Mouse (Mus musculus): ENCODE measurements around the gene Comt. TPM values are rescaled to one million over a fixed set of nuclear protein-coding genes. Genes with fewer than 3 reads are reported as not detected.

Comt gene
- polyA plus RNA-seq, 1 experiment: 155 TPM

- TF ChIP-seq POLR2A (IDR thresholded peaks at IDR 0.05; ENCODE audit: extremely low read depth, insufficient read depth, low read length) (no peak), CTCF (IDR thresholded peaks at IDR 0.05; ENCODE audit: extremely low read depth, insufficient read depth, low read length) (no peak)
- Histone ChIP-seq H3K27ac (ENCODE audit: insufficient read depth, low read length) (0 out of 2 replicates have a peak overlapping the region, but pooled peaks have one; percentile 2), H3K4me3 (ENCODE audit: insufficient read depth, low read length) (no peak overlapping the region), H3K4me1 (ENCODE audit: control insufficient read depth, insufficient read depth, low read length) (peaks cover 4% of the 10 kb centered on the region)
Observed at GRCm38 (mm10) chr16:18405091-18405854, 21.4 kb downstream of the Comt start.

GRCm38 (mm10) chr16:18403285-18403684, 23.4 kb downstream of the Comt start:
- Histone ChIP-seq H3K27ac (ENCODE audit: insufficient read depth, low read length) (no peak overlapping the region), H3K4me3 (ENCODE audit: insufficient read depth, low read length) (no peak overlapping the region), H3K4me1 (ENCODE audit: control insufficient read depth, insufficient read depth, low read length) (peaks cover 5% of the 10 kb centered on the region)
- TF ChIP-seq POLR2A (IDR thresholded peaks at IDR 0.05; ENCODE audit: extremely low read depth, insufficient read depth, low read length) (no peak), CTCF (IDR thresholded peaks at IDR 0.05; ENCODE audit: extremely low read depth, insufficient read depth, low read length) (no peak)

DNA sequence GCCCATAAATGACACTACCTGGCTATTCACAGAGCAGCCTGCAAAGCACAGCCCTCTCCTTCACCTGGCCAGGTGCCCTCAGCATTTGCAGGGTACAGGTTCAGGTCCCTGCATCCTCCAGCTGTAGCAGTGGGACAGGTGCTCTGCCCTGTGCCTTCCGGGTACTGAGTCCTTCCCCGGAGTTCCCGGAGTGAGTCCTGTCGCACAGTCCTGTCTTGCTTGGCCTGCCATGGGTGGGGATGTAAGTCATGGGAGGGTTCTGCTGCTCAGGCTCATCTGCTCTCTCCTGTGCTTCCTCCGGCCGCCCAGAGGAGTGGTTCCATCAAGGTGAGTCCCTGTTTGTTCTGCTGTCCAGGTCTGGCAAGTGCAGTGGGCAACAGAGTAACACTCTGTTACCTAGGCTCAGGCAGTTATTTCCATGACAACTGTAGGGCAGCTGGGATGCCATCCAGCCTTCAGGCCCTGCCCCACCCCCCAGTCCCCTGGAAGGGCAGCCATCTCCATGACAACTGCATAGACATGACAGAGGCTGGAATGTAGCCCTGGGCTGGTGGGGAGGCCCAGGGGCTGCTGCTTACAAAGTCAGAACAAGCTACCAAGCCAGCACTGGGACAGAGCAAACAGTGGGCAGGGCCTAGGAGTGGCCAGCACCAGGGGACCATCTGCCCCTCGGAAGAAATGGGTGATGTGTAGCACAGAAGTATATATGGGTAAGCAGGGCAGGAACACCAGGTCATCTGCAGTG, 26.0 kb downstream of the Comt start:
- Histone ChIP-seq H3K4me3 (ENCODE audit: insufficient read depth, low read length) (no peak overlapping the region), H3K4me1 (ENCODE audit: control insufficient read depth, insufficient read depth, low read length) (peaks cover 8% of the 10 kb centered on the region), H3K27ac (ENCODE audit: insufficient read depth, low read length) (no peak overlapping the region)
- no peak for TF ChIP-seq CTCF (IDR thresholded peaks at IDR 0.05; ENCODE audit: extremely low read depth, insufficient read depth, low read length)

DNA sequence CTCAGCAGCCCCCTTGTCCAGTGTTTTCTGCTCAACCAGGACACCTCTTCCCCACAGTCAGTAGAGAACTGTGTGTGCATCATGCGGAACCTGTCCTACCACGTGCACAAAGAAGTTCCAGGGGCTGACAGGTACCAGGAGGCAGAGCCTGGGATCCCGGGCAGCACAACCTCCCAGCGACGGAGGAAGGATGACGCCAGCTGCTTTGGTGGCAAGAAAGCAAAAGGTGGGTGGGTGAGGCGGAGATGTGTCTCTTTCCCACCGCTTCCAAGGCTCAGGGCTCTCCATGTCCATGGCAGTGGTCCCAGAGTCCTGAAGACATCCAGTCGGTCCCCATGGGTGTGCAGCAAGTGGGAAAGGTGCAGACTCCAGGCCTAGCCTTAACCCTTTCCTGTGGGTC, 26.6 kb downstream of the Comt start:
- Histone ChIP-seq H3K4me1 (ENCODE audit: control insufficient read depth, insufficient read depth, low read length) (peaks cover 9% of the 10 kb centered on the region), H3K27ac (ENCODE audit: insufficient read depth, low read length) (no peak overlapping the region), H3K4me3 (ENCODE audit: insufficient read depth, low read length) (no peak overlapping the region)
- TF ChIP-seq CTCF (IDR thresholded peaks at IDR 0.05; ENCODE audit: extremely low read depth, insufficient read depth, low read length) (no peak), POLR2A (IDR thresholded peaks at IDR 0.05; ENCODE audit: extremely low read depth, insufficient read depth, low read length) (no peak)

- H3K4me3 ChIP-seq (ENCODE audit: insufficient read depth, low read length): no peak overlapping the region
- H3K4me1 ChIP-seq (ENCODE audit: control insufficient read depth, insufficient read depth, low read length): peaks cover 9% of the 10 kb centered on the region
- TF ChIP-seq POLR2A (IDR thresholded peaks at IDR 0.05; ENCODE audit: extremely low read depth, insufficient read depth, low read length) (no peak), CTCF (IDR thresholded peaks at IDR 0.05; ENCODE audit: extremely low read depth, insufficient read depth, low read length) (no peak)
- no peak overlapping the region for H3K27ac ChIP-seq (ENCODE audit: insufficient read depth, low read length)
Observed at GRCm38 (mm10) chr16:18396791-18397621, 29.6 kb downstream of the Comt start.

DNA sequence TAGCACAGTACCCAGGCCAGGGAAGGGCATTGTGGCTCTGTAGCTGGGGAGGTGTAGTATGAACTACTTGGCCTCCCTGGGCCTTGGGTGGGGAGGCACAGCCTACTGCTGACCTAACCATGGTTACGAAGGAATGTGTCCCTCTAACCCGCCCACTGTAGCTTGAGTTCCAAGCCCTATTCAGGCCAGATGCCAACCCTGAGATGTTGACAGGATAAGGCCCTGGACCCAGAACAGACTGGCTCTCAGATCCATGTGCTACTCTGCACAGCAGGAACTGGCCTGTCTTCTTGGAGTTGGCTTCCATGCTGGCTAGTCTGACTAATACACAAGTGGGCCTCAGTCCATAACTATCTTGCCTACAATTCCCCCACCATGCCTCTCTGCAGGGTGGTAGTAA, 30.5 kb downstream of the Comt start:
- TF ChIP-seq POLR2A (IDR thresholded peaks at IDR 0.05; ENCODE audit: extremely low read depth, insufficient read depth, low read length) (no peak), CTCF (IDR thresholded peaks at IDR 0.05; ENCODE audit: extremely low read depth, insufficient read depth, low read length) (no peak)
- Histone ChIP-seq H3K4me1 (ENCODE audit: control insufficient read depth, insufficient read depth, low read length) (peaks cover 9% of the 10 kb centered on the region), H3K4me3 (ENCODE audit: insufficient read depth, low read length) (no peak overlapping the region), H3K27ac (ENCODE audit: insufficient read depth, low read length) (no peak overlapping the region)

DNA sequence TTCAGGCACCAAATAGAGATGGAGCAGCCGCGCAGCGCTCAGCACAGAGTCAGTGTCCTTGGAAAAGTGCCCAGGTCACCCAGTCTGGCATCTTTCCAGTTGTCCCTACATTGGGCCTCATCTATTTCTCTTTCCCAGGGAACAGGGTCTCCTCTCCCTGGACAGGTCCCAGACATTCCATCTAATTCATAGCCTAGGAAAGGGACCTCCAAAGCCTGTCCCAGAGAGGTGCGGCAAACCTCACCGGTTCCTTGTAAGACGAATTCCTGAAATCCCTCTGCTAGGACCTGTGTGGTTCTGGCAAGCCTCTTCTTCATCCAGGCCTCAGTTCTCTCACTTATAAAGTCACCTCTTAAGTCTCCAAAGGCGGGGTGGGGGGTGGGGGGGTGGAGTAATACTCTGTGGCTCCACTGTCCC, 31.0 kb downstream of the Comt start:
- Histone ChIP-seq H3K4me1 (ENCODE audit: control insufficient read depth, insufficient read depth, low read length) (peaks cover 8% of the 10 kb centered on the region), H3K4me3 (ENCODE audit: insufficient read depth, low read length) (no peak overlapping the region), H3K27ac (ENCODE audit: insufficient read depth, low read length) (no peak overlapping the region)

GRCm38 (mm10) chr16:18394777-18395619, 31.7 kb downstream of the Comt start:
- Histone ChIP-seq H3K4me3 (ENCODE audit: insufficient read depth, low read length) (no peak overlapping the region), H3K27ac (ENCODE audit: insufficient read depth, low read length) (no peak overlapping the region), H3K4me1 (ENCODE audit: control insufficient read depth, insufficient read depth, low read length) (peaks cover 4% of the 10 kb centered on the region; the same call in 1 of the 2 replicates)
- TF ChIP-seq POLR2A (IDR thresholded peaks at IDR 0.05; ENCODE audit: extremely low read depth, insufficient read depth, low read length): no peak

More for the DNA sequence above, 31.0 kb downstream of the Comt start:
- TF ChIP-seq CTCF (IDR thresholded peaks at IDR 0.05; ENCODE audit: extremely low read depth, insufficient read depth, low read length) (no peak), POLR2A (IDR thresholded peaks at IDR 0.05; ENCODE audit: extremely low read depth, insufficient read depth, low read length) (no peak)

DNA sequence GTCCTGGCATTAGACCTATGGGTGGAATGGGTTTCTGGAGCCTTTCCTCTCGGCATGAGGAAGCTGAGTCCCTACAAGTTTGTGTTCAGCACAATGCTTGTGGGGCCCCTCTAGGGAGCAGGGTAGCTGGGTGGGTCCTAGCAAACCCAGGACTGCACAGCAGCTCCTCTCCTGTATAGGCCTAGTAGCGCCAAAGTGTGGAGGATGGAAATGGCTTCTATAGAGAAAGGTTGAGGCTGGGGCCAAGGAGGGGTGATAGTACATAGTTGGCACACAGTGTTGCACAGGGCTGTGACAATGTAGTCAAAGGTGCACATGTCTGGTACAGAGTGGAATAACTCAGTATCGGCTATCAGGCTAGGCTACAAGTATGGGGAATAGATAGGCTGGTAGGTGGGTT, 32.6 kb downstream of the Comt start:
- Histone ChIP-seq H3K27ac (ENCODE audit: insufficient read depth, low read length) (no peak overlapping the region), H3K4me3 (ENCODE audit: insufficient read depth, low read length) (no peak overlapping the region), H3K4me1 (ENCODE audit: control insufficient read depth, insufficient read depth, low read length) (peaks cover 4% of the 10 kb centered on the region; the same call in 1 of the 2 replicates)
- TF ChIP-seq POLR2A (IDR thresholded peaks at IDR 0.05; ENCODE audit: extremely low read depth, insufficient read depth, low read length) (no peak), CTCF (IDR thresholded peaks at IDR 0.05; ENCODE audit: extremely low read depth, insufficient read depth, low read length) (no peak)

All from cortical plate, adult 2 months (tissue).